Mouse (Mus musculus): ENCODE results near the gene Prickle2. TPM values are rescaled to one million over a fixed set of nuclear protein-coding genes. Genes with fewer than 3 reads are reported as not detected.

Prickle2 gene
- total RNA-seq, 1 experiment from 2014 or later = not detected

GRCm38 (mm10) chr6:92612151-92612769 is 93.7 kb downstream of the Prickle2 start:
- ATAC-seq (ENCODE audit: extremely low read depth, insufficient number of reproducible peaks, low FRiP score, poor library complexity, severe bottlenecking) = no peak

- no peak for ATAC-seq (ENCODE audit: extremely low read depth, insufficient number of reproducible peaks, low FRiP score, poor library complexity, severe bottlenecking)
Measured at GRCm38 (mm10) chr6:92609682-92610235, 96.2 kb downstream of the Prickle2 start.

GRCm38 (mm10) chr6:92609078-92609477 is 96.9 kb downstream of the Prickle2 start:
- no peak for ATAC-seq (ENCODE audit: extremely low read depth, insufficient number of reproducible peaks, low FRiP score, poor library complexity, severe bottlenecking)

GRCm38 (mm10) chr6:92605156-92605555 is 100.8 kb downstream of the Prickle2 start:
- no peak for ATAC-seq (ENCODE audit: extremely low read depth, insufficient number of reproducible peaks, low FRiP score, poor library complexity, severe bottlenecking)

GRCm38 (mm10) chr6:92596340-92596739 is 109.6 kb downstream of the Prickle2 start:
- no peak for ATAC-seq (ENCODE audit: extremely low read depth, insufficient number of reproducible peaks, low FRiP score, poor library complexity, severe bottlenecking)

- no peak for ATAC-seq (ENCODE audit: extremely low read depth, insufficient number of reproducible peaks, low FRiP score, poor library complexity, severe bottlenecking)
Measured at GRCm38 (mm10) chr6:92589381-92590065, 116.4 kb downstream of the Prickle2 start.

GRCm38 (mm10) chr6:92584026-92584425 is 121.9 kb downstream of the Prickle2 start:
- no peak for ATAC-seq (ENCODE audit: extremely low read depth, insufficient number of reproducible peaks, low FRiP score, poor library complexity, severe bottlenecking)

- ATAC-seq (ENCODE audit: extremely low read depth, insufficient number of reproducible peaks, low FRiP score, poor library complexity, severe bottlenecking) = no peak
Measured at GRCm38 (mm10) chr6:92575227-92575626, 130.7 kb downstream of the Prickle2 start.

GRCm38 (mm10) chr6:92572139-92572538 is 133.8 kb downstream of the Prickle2 start:
- no peak for ATAC-seq (ENCODE audit: extremely low read depth, insufficient number of reproducible peaks, low FRiP score, poor library complexity, severe bottlenecking)

GRCm38 (mm10) chr6:92570090-92570489 is 135.9 kb downstream of the Prickle2 start:
- no peak for ATAC-seq (ENCODE audit: extremely low read depth, insufficient number of reproducible peaks, low FRiP score, poor library complexity, severe bottlenecking)

GRCm38 (mm10) chr6:92569283-92569682 is 136.7 kb downstream of the Prickle2 start:
- ATAC-seq (ENCODE audit: extremely low read depth, insufficient number of reproducible peaks, low FRiP score, poor library complexity, severe bottlenecking) = no peak

- ATAC-seq (ENCODE audit: extremely low read depth, insufficient number of reproducible peaks, low FRiP score, poor library complexity, severe bottlenecking) = no peak
Measured at GRCm38 (mm10) chr6:92559261-92559660, 146.7 kb downstream of the Prickle2 start.

- ATAC-seq (ENCODE audit: extremely low read depth, insufficient number of reproducible peaks, low FRiP score, poor library complexity, severe bottlenecking) = no peak
Measured at GRCm38 (mm10) chr6:92555675-92556074, 150.3 kb downstream of the Prickle2 start.

GRCm38 (mm10) chr6:92553086-92553485 is 152.9 kb downstream of the Prickle2 start:
- no peak for ATAC-seq (ENCODE audit: extremely low read depth, insufficient number of reproducible peaks, low FRiP score, poor library complexity, severe bottlenecking)

- ATAC-seq (ENCODE audit: extremely low read depth, insufficient number of reproducible peaks, low FRiP score, poor library complexity, severe bottlenecking) = no peak
Measured at GRCm38 (mm10) chr6:92549246-92549645, 156.7 kb downstream of the Prickle2 start.

- ATAC-seq (ENCODE audit: extremely low read depth, insufficient number of reproducible peaks, low FRiP score, poor library complexity, severe bottlenecking) = no peak
Measured at GRCm38 (mm10) chr6:92545204-92545603, 160.8 kb downstream of the Prickle2 start.

GRCm38 (mm10) chr6:92543825-92544224 is 162.1 kb downstream of the Prickle2 start:
- no peak for ATAC-seq (ENCODE audit: extremely low read depth, insufficient number of reproducible peaks, low FRiP score, poor library complexity, severe bottlenecking)

GRCm38 (mm10) chr6:92542402-92543101 is 163.4 kb downstream of the Prickle2 start:
- no peak for ATAC-seq (ENCODE audit: extremely low read depth, insufficient number of reproducible peaks, low FRiP score, poor library complexity, severe bottlenecking)

- no peak for ATAC-seq (ENCODE audit: extremely low read depth, insufficient number of reproducible peaks, low FRiP score, poor library complexity, severe bottlenecking)
Measured at GRCm38 (mm10) chr6:92534226-92535031, 171.5 kb downstream of the Prickle2 start.
